Mouse (Mus musculus) leukemia stem cell, adult 10-12 weeks (primary cell): ENCODE results near the gene Mettl1. TPM values are rescaled to one million over a fixed set of nuclear protein-coding genes. Genes with fewer than 3 reads are reported as not detected.

Source experiments
- polyA plus RNA-seq: library from polyadenylated mRNA; stranded (reverse); fragments of >175 nt; gene quantifications from 2 replicates; pipeline ENCODE4 v1.2.3, GENCODE M21; 2012; ENCODE audit warnings: low replicate concordance

The Mettl1 gene
- polyA plus RNA-seq = 10.1 and 35.2 TPM in 2 replicates

GRCm38 (mm10) chr10:127041274-127041766 is at the start of gene Mettl1, which contains the start of gene Eef1akmt3:
Gene Mettl1, plus strand, starts transcription at chr10:127041414.
Gene Eef1akmt3, minus strand, starts transcription at chr10:127041513.

GRCm38 (mm10) chr10:127000529-127000928 is 40.7 kb upstream of the Mettl1 start, which contains the start of gene Avil:
Gene Avil, plus strand, starts transcription at chr10:127000709.

GRCm38 (mm10) chr10:127030336-127031296 is 10.6 kb upstream of the Mettl1 start, which contains the start of gene Tsfm:
Gene Tsfm, minus strand, starts transcription at chr10:127030840.

GRCm38 (mm10) chr10:127047954-127048353 is 6.7 kb downstream of the Mettl1 start, which contains the start of gene Cyp27b1:
Gene Cyp27b1, plus strand, starts transcription at chr10:127048250.

GRCm38 (mm10) chr10:127059968-127060916 is 19.0 kb downstream of the Mettl1 start, which contains the start of gene March9:
Gene March9, minus strand, starts transcription at chr10:127060184.

GRCm38 (mm10) chr10:127063239-127063872 is 22.1 kb downstream of the Mettl1 start, which contains the start of gene Cdk4:
Gene Cdk4, plus strand, starts transcription at chr10:127063534.

GRCm38 (mm10) chr10:127070190-127071121 is 29.2 kb downstream of the Mettl1 start, which contains the start of gene Tspan31:
Gene Tspan31, minus strand, starts transcription at chr10:127070264.

GRCm38 (mm10) chr10:127075080-127075479 is 33.9 kb downstream of the Mettl1 start, which contains the start of gene Agap2:
Gene Agap2, plus strand, starts transcription at chr10:127075284.

Other genes starting within 250 kb of the Mettl1 start
- 7.7 and 11.9 TPM in 2 replicates for gene Atp23, start 140.1 kb upstream of the Mettl1 start, polyA plus RNA-seq
- 54.0 and 101 TPM in 2 replicates for gene Ctdsp2, start 62.7 kb upstream of the Mettl1 start, polyA plus RNA-seq
- gene Avil, start 40.7 kb upstream of the Mettl1 start, polyA plus RNA-seq = 0.24 and 0.36 TPM in 2 replicates
- gene Tsfm, start 10.6 kb upstream of the Mettl1 start, polyA plus RNA-seq = 75.8 and 81.5 TPM in 2 replicates
- 0.23 and 0.30 TPM in 2 replicates for gene Eef1akmt3, start 99 bp downstream of the Mettl1 start, polyA plus RNA-seq
- not detected in 2 replicates for gene Cyp27b1, start 6.8 kb downstream of the Mettl1 start, polyA plus RNA-seq
- gene March9, start 18.8 kb downstream of the Mettl1 start, polyA plus RNA-seq = 1.2 and 3.2 TPM in 2 replicates
- gene Cdk4, start 22.1 kb downstream of the Mettl1 start, polyA plus RNA-seq = 1,058 and 1,859 TPM in 2 replicates
- gene Tspan31, start 28.9 kb downstream of the Mettl1 start, polyA plus RNA-seq = 19.4 and 24.4 TPM in 2 replicates
- 26.3 and 51.9 TPM in 2 replicates for gene Agap2, start 33.9 kb downstream of the Mettl1 start, polyA plus RNA-seq
- 127 and 168 TPM in 2 replicates for gene Os9, start 79.7 kb downstream of the Mettl1 start, polyA plus RNA-seq
- 119 and 242 TPM in 2 replicates for gene B4galnt1, start 123.8 kb downstream of the Mettl1 start, polyA plus RNA-seq
- 0.11 and 0.35 TPM in 2 replicates for gene Slc26a10, start 139.2 kb downstream of the Mettl1 start, polyA plus RNA-seq
- gene Arhgef25, start 148.7 kb downstream of the Mettl1 start, polyA plus RNA-seq = 26.0 and 48.2 TPM in 2 replicates
- gene Dtx3, start 154.3 kb downstream of the Mettl1 start, polyA plus RNA-seq = 180 and 400 TPM in 2 replicates
- gene Pip4k2c, start 170.2 kb downstream of the Mettl1 start, polyA plus RNA-seq = 42.0 and 97.1 TPM in 2 replicates
- 0.28 and 0.67 TPM in 2 replicates for gene Kif5a, start 221.9 kb downstream of the Mettl1 start, polyA plus RNA-seq
- 141 and 189 TPM in 2 replicates for gene Dctn2, start 225.0 kb downstream of the Mettl1 start, polyA plus RNA-seq
- 482 and 702 TPM in 2 replicates for gene Mbd6, start 247.6 kb downstream of the Mettl1 start, polyA plus RNA-seq